Mouse (Mus musculus): Measurements from ENCODE around the gene Lpp. TPM values are rescaled to one million over a fixed set of nuclear protein-coding genes. Genes with fewer than 3 reads are reported as not detected.
A peak's percentile ranks its signal among the peaks of the same experiment; 100 is the strongest.

The Lpp gene
- polyA plus RNA-seq, 1 experiment from 2014 or later, result 65.1 TPM

- Histone ChIP-seq H3K36me3 (no peaks in the 10 kb centered on the region), H3K4me1 (peaks cover 34% of the 10 kb centered on the region), H3K9me3 (no peaks in the 10 kb centered on the region), H3K27me3 (ENCODE audit: insufficient read depth, poor library complexity, severe bottlenecking) (no peaks in the 10 kb centered on the region), H3K27ac (no peak overlapping the region), H3K4me3 (no peak overlapping the region)
- no peak for DNase-seq (ENCODE audit: low spot score)
- WGBS, result 79% methylated on average over 6 of the region's 6 CpGs
Observed at GRCm38 (mm10) chr16:24950112-24950743, 556.9 kb downstream of the Lpp start.

GRCm38 (mm10) chr16:24951909-24952308, 558.6 kb downstream of the Lpp start:
- WGBS, result 56% methylated on average over 5 of the region's 5 CpGs
- DNase-seq (ENCODE audit: low spot score), result no peak
- Histone ChIP-seq H3K27me3 (ENCODE audit: insufficient read depth, poor library complexity, severe bottlenecking) (no peaks in the 10 kb centered on the region), H3K36me3 (peaks cover 10% of the 10 kb centered on the region; the same call in 1 of the 2 replicates), H3K4me3 (no peak overlapping the region), H3K9me3 (0 out of 2 replicates have a peak, but pooled peaks cover 2% of the 10 kb centered on the region), H3K27ac (no peak overlapping the region), H3K4me1 (peaks cover 29% of the 10 kb centered on the region)

GRCm38 (mm10) chr16:24955054-24955453, 561.7 kb downstream of the Lpp start:
- 83% methylated on average over 7 of the region's 7 CpGs for WGBS
- H3K36me3 ChIP-seq, result peaks cover 10% of the 10 kb centered on the region; the same call in 1 of the 2 replicates

GRCm38 (mm10) chr16:24958661-24959060, 565.4 kb downstream of the Lpp start:
- 40% methylated on average over 1 of the region's 1 CpGs for WGBS
- peaks cover 10% of the 10 kb centered on the region; the same call in 1 of the 2 replicates for H3K36me3 ChIP-seq
- H3K27me3 ChIP-seq (ENCODE audit: insufficient read depth, poor library complexity, severe bottlenecking), result no peaks in the 10 kb centered on the region
- peaks cover 13% of the 10 kb centered on the region; the same call in 1 of the 2 replicates for H3K4me1 ChIP-seq
- H3K4me3 ChIP-seq, result no peak overlapping the region
- H3K27ac ChIP-seq, result peak overlapping the region; percentile 62
- DNase-seq (ENCODE audit: low spot score), result no peak
- H3K9me3 ChIP-seq, result 0 out of 2 replicates have a peak, but pooled peaks cover 2% of the 10 kb centered on the region

More at GRCm38 (mm10) chr16:24955054-24955453, 561.7 kb downstream of the Lpp start:
- H3K27ac ChIP-seq, result no peak overlapping the region
- peaks cover 14% of the 10 kb centered on the region; the same call in 1 of the 2 replicates for H3K4me1 ChIP-seq
- DNase-seq (ENCODE audit: low spot score), result no peak
- H3K4me3 ChIP-seq, result no peak overlapping the region
- 0 out of 2 replicates have a peak, but pooled peaks cover 2% of the 10 kb centered on the region for H3K9me3 ChIP-seq
- no peaks in the 10 kb centered on the region for H3K27me3 ChIP-seq (ENCODE audit: insufficient read depth, poor library complexity, severe bottlenecking)

GRCm38 (mm10) chr16:24960901-24961806, 567.8 kb downstream of the Lpp start:
- 0 out of 2 replicates have a peak, but pooled peaks cover 2% of the 10 kb centered on the region for H3K9me3 ChIP-seq
- no peak overlapping the region for H3K4me3 ChIP-seq
- DNase-seq (ENCODE audit: low spot score), result no peak
- peaks cover 21% of the 10 kb centered on the region for H3K4me1 ChIP-seq
- no peak overlapping the region for H3K27ac ChIP-seq
- WGBS, result 67% methylated on average over 10 of the region's 10 CpGs
- peaks cover 4% of the 10 kb centered on the region; the same call in 1 of the 2 replicates for H3K36me3 ChIP-seq
- no peaks in the 10 kb centered on the region for H3K27me3 ChIP-seq (ENCODE audit: insufficient read depth, poor library complexity, severe bottlenecking)

GRCm38 (mm10) chr16:24964311-24964710, 571.0 kb downstream of the Lpp start:
- no peak for DNase-seq (ENCODE audit: low spot score)

GRCm38 (mm10) chr16:24965091-24965490, 571.8 kb downstream of the Lpp start:
- no peaks in the 10 kb centered on the region for H3K9me3 ChIP-seq
- H3K27me3 ChIP-seq (ENCODE audit: insufficient read depth, poor library complexity, severe bottlenecking), result no peaks in the 10 kb centered on the region
- H3K4me3 ChIP-seq, result no peak overlapping the region
- no peaks in the 10 kb centered on the region for H3K36me3 ChIP-seq
- H3K4me1 ChIP-seq, result peaks cover 20% of the 10 kb centered on the region
- H3K27ac ChIP-seq, result no peak overlapping the region
- 57% methylated on average over 4 of the region's 4 CpGs for WGBS
- DNase-seq (ENCODE audit: low spot score), result no peak

More at GRCm38 (mm10) chr16:24964311-24964710, 571.0 kb downstream of the Lpp start:
- Histone ChIP-seq H3K27me3 (ENCODE audit: insufficient read depth, poor library complexity, severe bottlenecking) (no peaks in the 10 kb centered on the region), H3K4me1 (peaks cover 21% of the 10 kb centered on the region), H3K27ac (no peak overlapping the region; the same call in 1 of the 2 replicates), H3K9me3 (no peaks in the 10 kb centered on the region), H3K36me3 (no peaks in the 10 kb centered on the region), H3K4me3 (no peak overlapping the region)
- WGBS, result 83% methylated on average over 1 of the region's 1 CpGs

GRCm38 (mm10) chr16:24966460-24966859, 573.2 kb downstream of the Lpp start:
- Histone ChIP-seq H3K27me3 (ENCODE audit: insufficient read depth, poor library complexity, severe bottlenecking) (no peaks in the 10 kb centered on the region), H3K4me3 (no peak overlapping the region), H3K27ac (no peak overlapping the region), H3K36me3 (no peaks in the 10 kb centered on the region), H3K9me3 (no peaks in the 10 kb centered on the region), H3K4me1 (peaks cover 9% of the 10 kb centered on the region)
- DNase-seq (ENCODE audit: low spot score), result no peak
- 89% methylated on average over 9 of the region's 9 CpGs for WGBS

GRCm38 (mm10) chr16:24973009-24973631, 579.8 kb downstream of the Lpp start:
- WGBS, result 81% methylated on average over 5 of the region's 5 CpGs
- no peak for DNase-seq (ENCODE audit: low spot score)
- no peaks in the 10 kb centered on the region for H3K27me3 ChIP-seq (ENCODE audit: insufficient read depth, poor library complexity, severe bottlenecking)
- no peaks in the 10 kb centered on the region for H3K9me3 ChIP-seq
- H3K36me3 ChIP-seq, result peaks cover 13% of the 10 kb centered on the region
- H3K4me3 ChIP-seq, result no peak overlapping the region
- H3K4me1 ChIP-seq, result 0 out of 2 replicates have a peak, but pooled peaks cover 5% of the 10 kb centered on the region
- no peak overlapping the region for H3K27ac ChIP-seq

GRCm38 (mm10) chr16:24977771-24978170, 584.5 kb downstream of the Lpp start:
- H3K27me3 ChIP-seq (ENCODE audit: insufficient read depth, poor library complexity, severe bottlenecking), result no peaks in the 10 kb centered on the region
- DNase-seq (ENCODE audit: low spot score), result no peak
- no peak overlapping the region for H3K27ac ChIP-seq
- peaks cover 12% of the 10 kb centered on the region for H3K36me3 ChIP-seq
- no peak overlapping the region for H3K4me3 ChIP-seq
- H3K4me1 ChIP-seq, result 0 out of 2 replicates have a peak, but pooled peaks cover 7% of the 10 kb centered on the region
- WGBS, result 84% methylated on average over 1 of the region's 1 CpGs
- H3K9me3 ChIP-seq, result no peaks in the 10 kb centered on the region

- H3K36me3 ChIP-seq, result peaks cover 12% of the 10 kb centered on the region
- no peaks in the 10 kb centered on the region for H3K27me3 ChIP-seq (ENCODE audit: insufficient read depth, poor library complexity, severe bottlenecking)
- 0 out of 2 replicates have a peak, but pooled peaks cover 7% of the 10 kb centered on the region for H3K4me1 ChIP-seq
- no peaks in the 10 kb centered on the region for H3K9me3 ChIP-seq
- H3K27ac ChIP-seq, result no peak overlapping the region
- no peak for DNase-seq (ENCODE audit: low spot score)
- 91% methylated on average over 1 of the region's 1 CpGs for WGBS
- H3K4me3 ChIP-seq, result no peak overlapping the region
Observed at GRCm38 (mm10) chr16:24978226-24978625, 584.9 kb downstream of the Lpp start.

- H3K36me3 ChIP-seq, result peaks cover 12% of the 10 kb centered on the region
- H3K4me3 ChIP-seq, result no peak overlapping the region
- DNase-seq (ENCODE audit: low spot score), result no peak
- H3K4me1 ChIP-seq, result 0 out of 2 replicates have a peak, but pooled peaks cover 7% of the 10 kb centered on the region
- no peaks in the 10 kb centered on the region for H3K27me3 ChIP-seq (ENCODE audit: insufficient read depth, poor library complexity, severe bottlenecking)
- no peak overlapping the region for H3K27ac ChIP-seq
- H3K9me3 ChIP-seq, result no peaks in the 10 kb centered on the region
- 94% methylated on average over 4 of the region's 4 CpGs for WGBS
Observed at GRCm38 (mm10) chr16:24979391-24979790, 586.1 kb downstream of the Lpp start.
